Mouse (Mus musculus) liver, embryonic 13.5 days (tissue): ENCODE measurements around the gene Shank2. TPM values are rescaled to one million over a fixed set of nuclear protein-coding genes. Genes with fewer than 3 reads are reported as not detected.
A peak's percentile ranks its signal among the peaks of the same experiment; 100 is the strongest.

ENCODE experiments used
- ATAC-seq: fragments of 200-750 bp; cut with Nextera tagmentation; 2 replicates; pipeline ENCODE4 v1.8.0; 2017; ENCODE audit warnings: low read depth, mild to moderate bottlenecking, moderate number of reproducible peaks, moderate library complexity
- DNase-seq: peaks from one replicate; pipeline ENCODE4 v3.0.0; 2022
- H3K27ac ChIP-seq: fragments of 300-500 bp; sonication (generic); 2 replicates; pipeline ENCODE4 v1.5.1; 2015; ENCODE audit warnings: moderate library complexity, mild to moderate bottlenecking, inconsistent platforms
- H3K27me3 ChIP-seq: fragments of 300-500 bp; sonication (generic); 2 replicates; pipeline ENCODE4 v1.6.1; 2015; ENCODE audit warnings: mild to moderate bottlenecking, inconsistent platforms
- H3K36me3 ChIP-seq: fragments of 300-500 bp; sonication (generic); 2 replicates; pipeline ENCODE4 v1.6.1; 2015; ENCODE audit warnings: mild to moderate bottlenecking, inconsistent platforms
- H3K4me1 ChIP-seq: fragments of 300-500 bp; sonication (generic); replicated peaks from 2 replicates; pipeline ENCODE4 v1.6.1; 2015; ENCODE audit warnings: inconsistent platforms
- H3K4me2 ChIP-seq: fragments of 300-500 bp; sonication (generic); 2 replicates; pipeline ENCODE4 v1.6.1; 2015; ENCODE audit warnings: inconsistent platforms, mild to moderate bottlenecking, moderate library complexity
- H3K4me3 ChIP-seq: fragments of 300-500 bp; sonication (generic); replicated peaks from 2 replicates; pipeline ENCODE4 v1.5.1; 2015; ENCODE audit warnings: mild to moderate bottlenecking, inconsistent platforms
- H3K9ac ChIP-seq: fragments of 300-500 bp; sonication (generic); 2 replicates; pipeline ENCODE4 v1.6.1; 2015; ENCODE audit warnings: mild to moderate bottlenecking, inconsistent platforms
- H3K9me3 ChIP-seq: fragments of 300-500 bp; sonication (generic); replicated peaks from 2 replicates; pipeline ENCODE4 v1.6.1; 2016; ENCODE audit warnings: inconsistent platforms
- WGBS: fragments of 180-500 bp; shearing (Covaris S2); methylation state at CpG from one replicate; pipeline ENCODE4 v1.1.7; 2015; ENCODE audit not compliant: insufficient replicate concordance; 5-methylcytosine and 5-hydroxymethylcytosine counted together
- polyA plus RNA-seq: library from polyadenylated mRNA; unstranded; fragments of >200 nt; fragmentation: Nextera tagmentation; extraction: Ambion mirVana; gene quantifications from 2 replicates; pipeline ENCODE4 v1.2.1, GENCODE M21; 2015

The Shank2 gene
- polyA plus RNA-seq, 1 experiment from 2014 or later = 0.30 TPM

DNA sequence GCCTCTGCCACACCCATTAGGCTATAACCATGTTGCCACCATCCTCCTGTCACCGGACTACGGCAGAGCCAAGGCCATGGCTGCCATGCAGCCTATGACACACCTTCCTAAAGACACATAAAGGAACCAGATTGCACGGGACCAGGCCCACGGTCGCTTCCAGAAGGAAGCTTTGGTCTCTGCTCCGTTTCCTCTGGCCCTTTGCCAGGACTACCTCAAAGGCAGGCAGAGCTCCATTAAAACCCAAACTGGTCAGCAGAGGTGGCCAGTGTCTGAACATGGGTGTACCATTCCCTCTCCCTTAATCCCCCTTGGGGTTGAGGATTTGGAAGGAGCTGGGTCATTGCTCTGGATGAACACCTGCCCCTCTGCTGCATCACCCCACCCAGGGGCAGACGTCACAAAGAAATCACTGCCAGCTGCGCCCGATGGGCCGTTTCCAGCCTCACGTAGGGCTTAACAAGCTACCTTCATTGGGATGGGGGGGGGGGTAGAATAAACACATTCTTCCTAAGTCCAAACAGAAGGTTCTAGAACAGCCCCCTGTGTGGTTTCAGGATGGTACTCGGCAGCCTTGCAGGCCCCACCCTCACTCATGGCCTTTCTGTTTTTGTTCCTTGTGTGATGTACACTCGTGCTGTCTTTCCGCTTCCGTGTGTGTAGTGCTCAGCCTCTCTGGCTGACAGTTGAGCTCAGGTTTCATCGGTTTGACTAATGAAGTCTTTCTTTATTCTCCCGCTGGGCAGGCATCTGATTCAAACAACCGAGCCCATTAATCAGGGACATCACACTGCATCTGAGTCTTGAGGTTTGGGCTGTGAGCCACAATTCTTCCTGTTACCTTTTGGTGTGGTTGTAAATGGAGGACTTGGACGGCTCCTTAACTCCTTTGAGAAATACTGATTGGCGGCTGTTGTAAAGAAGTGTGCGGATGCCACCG lies 410.5 kb downstream of the Shank2 start:
- H3K27me3 ChIP-seq = no peaks in the 10 kb centered on the region; the same call in 1 of the 2 replicates
- H3K9me3 ChIP-seq = no peaks in the 10 kb centered on the region
- H3K4me3 ChIP-seq = no peak overlapping the region
- no peak for ATAC-seq
- DNase-seq = no peak
- no peaks in the 10 kb centered on the region for H3K4me1 ChIP-seq
- H3K36me3 ChIP-seq = no peaks in the 10 kb centered on the region
- WGBS = 68% methylated on average over 22 of the region's 22 CpGs
- H3K27ac ChIP-seq = no peak overlapping the region
- no peak overlapping the region for H3K4me2 ChIP-seq
- H3K9ac ChIP-seq = no peak overlapping the region

GRCm38 (mm10) chr7:144414632-144415031 lies 412.9 kb downstream of the Shank2 start:
- peaks cover 5% of the 10 kb centered on the region; the same call in 1 of the 2 replicates for H3K27me3 ChIP-seq
- H3K36me3 ChIP-seq = no peaks in the 10 kb centered on the region
- no peak overlapping the region for H3K4me2 ChIP-seq
- 61% methylated on average over 5 of the region's 5 CpGs for WGBS
- no peaks in the 10 kb centered on the region for H3K9me3 ChIP-seq
- H3K4me1 ChIP-seq = no peaks in the 10 kb centered on the region
- H3K9ac ChIP-seq = no peak overlapping the region
- H3K4me3 ChIP-seq = no peak overlapping the region
- no peak overlapping the region for H3K27ac ChIP-seq
- no peak for DNase-seq
- no peak for ATAC-seq

DNA sequence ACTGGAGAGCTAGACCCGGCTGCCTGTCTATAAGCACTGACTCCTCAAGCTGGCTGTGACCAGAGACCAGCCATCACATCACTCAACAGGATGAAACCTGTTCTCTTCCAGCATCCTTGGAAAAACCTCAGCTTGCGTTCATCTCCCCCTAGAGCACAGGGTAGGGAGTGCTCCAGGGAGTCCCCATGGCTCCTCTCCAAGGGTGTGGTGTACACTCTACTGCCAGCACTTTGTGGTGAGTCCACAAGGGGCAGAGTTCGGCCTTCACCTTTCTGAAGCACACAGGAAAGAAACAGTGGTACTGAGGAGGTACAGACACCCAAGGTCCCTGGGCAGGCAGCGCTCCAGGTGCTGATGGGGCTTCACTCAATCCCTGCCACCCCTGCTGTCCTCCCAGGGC lies 414.1 kb downstream of the Shank2 start:
- Histone ChIP-seq H3K4me3 (no peak overlapping the region), H3K4me2 (no peak overlapping the region), H3K9me3 (no peaks in the 10 kb centered on the region), H3K36me3 (no peaks in the 10 kb centered on the region), H3K27ac (no peak overlapping the region), H3K4me1 (0 out of 2 replicates have a peak, but pooled peaks cover 4% of the 10 kb centered on the region), H3K27me3 (peaks cover 11% of the 10 kb centered on the region; the same call in 1 of the 2 replicates), H3K9ac (no peak overlapping the region)
- 0 out of 2 replicates have a peak, but pooled peaks have one; percentile 24 for ATAC-seq
- no peak for DNase-seq
- 50% methylated on average over 4 of the region's 4 CpGs for WGBS

DNA sequence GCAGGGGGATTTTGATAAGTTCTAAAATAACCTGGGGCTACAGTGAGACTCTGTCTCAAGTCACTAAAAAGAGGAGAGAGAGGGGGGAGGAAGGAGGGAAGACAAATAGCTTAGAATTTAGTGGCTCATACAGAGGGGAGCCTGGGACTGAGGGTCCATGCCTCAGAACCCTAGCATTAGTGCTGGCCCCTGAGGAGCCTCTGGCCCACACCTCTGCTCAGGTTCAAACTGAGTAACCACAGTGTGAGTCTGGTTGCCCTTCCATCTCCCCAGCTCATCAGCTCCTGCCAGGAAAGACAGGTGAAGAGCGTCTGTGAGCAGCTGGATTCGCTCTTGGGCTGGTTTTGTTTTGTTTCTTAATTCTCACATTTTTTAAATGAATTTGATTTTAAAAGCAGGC lies 415.5 kb downstream of the Shank2 start:
- Histone ChIP-seq H3K4me2 (no peak overlapping the region), H3K36me3 (no peaks in the 10 kb centered on the region), H3K9me3 (no peaks in the 10 kb centered on the region), H3K9ac (no peak overlapping the region), H3K27ac (no peak overlapping the region), H3K27me3 (peaks cover 11% of the 10 kb centered on the region; the same call in 1 of the 2 replicates), H3K4me1 (0 out of 2 replicates have a peak, but pooled peaks cover 4% of the 10 kb centered on the region), H3K4me3 (no peak overlapping the region)
- ATAC-seq (no peak), DNase-seq (no peak)
- 53% methylated on average over 2 of the region's 2 CpGs for WGBS

GRCm38 (mm10) chr7:144417644-144418343 lies 416.1 kb downstream of the Shank2 start:
- H3K9ac ChIP-seq = no peak overlapping the region
- H3K27ac ChIP-seq = no peak overlapping the region
- no peak for DNase-seq

GRCm38 (mm10) chr7:144420552-144420951 lies 418.8 kb downstream of the Shank2 start:
- ATAC-seq (no peak), DNase-seq (no peak)
- H3K4me1 ChIP-seq = peaks cover 8% of the 10 kb centered on the region
- peaks cover 11% of the 10 kb centered on the region; the same call in 1 of the 2 replicates for H3K27me3 ChIP-seq
- H3K9ac ChIP-seq = no peak overlapping the region
- H3K9me3 ChIP-seq = no peaks in the 10 kb centered on the region
- no peak overlapping the region for H3K4me3 ChIP-seq
- 11% methylated on average over 16 of the region's 16 CpGs for WGBS
- H3K27ac ChIP-seq = no peak overlapping the region
- no peaks in the 10 kb centered on the region for H3K36me3 ChIP-seq
- no peak overlapping the region for H3K4me2 ChIP-seq

More at GRCm38 (mm10) chr7:144417644-144418343, 416.1 kb downstream of the Shank2 start:
- 43% methylated on average over 16 of the region's 16 CpGs for WGBS
- Histone ChIP-seq H3K4me1 (0 out of 2 replicates have a peak, but pooled peaks cover 4% of the 10 kb centered on the region), H3K36me3 (no peaks in the 10 kb centered on the region), H3K9me3 (no peaks in the 10 kb centered on the region), H3K4me2 (no peak overlapping the region), H3K27me3 (peaks cover 11% of the 10 kb centered on the region; the same call in 1 of the 2 replicates), H3K4me3 (no peak overlapping the region)
- no peak for ATAC-seq

GRCm38 (mm10) chr7:144421478-144421877 lies 419.8 kb downstream of the Shank2 start:
- ATAC-seq (no peak), DNase-seq (no peak)
- Histone ChIP-seq H3K9me3 (no peaks in the 10 kb centered on the region), H3K4me3 (no peak overlapping the region), H3K27me3 (peaks cover 14% of the 10 kb centered on the region), H3K36me3 (no peaks in the 10 kb centered on the region), H3K4me2 (no peak overlapping the region), H3K27ac (no peak overlapping the region), H3K9ac (no peak overlapping the region), H3K4me1 (peaks cover 8% of the 10 kb centered on the region)
- WGBS = 57% methylated on average over 6 of the region's 6 CpGs

DNA sequence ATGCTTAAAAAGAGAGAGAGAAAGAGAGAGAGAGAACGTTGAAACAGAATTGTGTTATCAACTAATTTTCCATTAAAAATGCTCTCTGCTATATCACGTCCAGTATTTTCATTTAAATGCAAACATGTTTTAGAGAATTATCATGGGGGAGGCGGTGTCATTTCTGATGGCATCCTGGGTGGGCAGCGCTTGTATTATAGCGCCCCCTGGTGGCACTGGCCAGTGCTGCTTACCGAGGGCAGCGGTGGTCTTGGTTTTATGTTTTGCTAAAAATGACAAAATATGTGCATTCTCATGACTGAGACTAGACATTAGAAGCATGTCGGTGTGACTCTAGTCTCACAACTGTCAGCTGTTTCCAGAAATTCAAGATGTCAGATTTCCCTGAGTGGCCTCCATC lies 424.2 kb downstream of the Shank2 start:
- H3K9ac ChIP-seq = no peak overlapping the region
- no peak overlapping the region for H3K4me3 ChIP-seq
- H3K27ac ChIP-seq = no peak overlapping the region
- ATAC-seq (no peak), DNase-seq (peak; percentile 13)
- no peaks in the 10 kb centered on the region for H3K36me3 ChIP-seq
- H3K4me1 ChIP-seq = peaks cover 4% of the 10 kb centered on the region
- H3K4me2 ChIP-seq = no peak overlapping the region
- 10% methylated on average over 8 of the region's 8 CpGs for WGBS
- H3K9me3 ChIP-seq = no peaks in the 10 kb centered on the region
- peaks cover 18% of the 10 kb centered on the region for H3K27me3 ChIP-seq

GRCm38 (mm10) chr7:144426594-144426993 lies 424.9 kb downstream of the Shank2 start:
- Histone ChIP-seq H3K27ac (no peak overlapping the region), H3K27me3 (peaks cover 18% of the 10 kb centered on the region), H3K9ac (no peak overlapping the region), H3K9me3 (no peaks in the 10 kb centered on the region), H3K4me1 (peaks cover 4% of the 10 kb centered on the region), H3K4me3 (no peak overlapping the region), H3K36me3 (no peaks in the 10 kb centered on the region), H3K4me2 (no peak overlapping the region)
- 73% methylated on average over 3 of the region's 3 CpGs for WGBS
- ATAC-seq (no peak), DNase-seq (no peak)

GRCm38 (mm10) chr7:144427460-144427859 lies 425.7 kb downstream of the Shank2 start:
- Histone ChIP-seq H3K9me3 (no peaks in the 10 kb centered on the region), H3K4me2 (no peak overlapping the region), H3K27ac (no peak overlapping the region), H3K4me3 (no peak overlapping the region), H3K9ac (no peak overlapping the region), H3K27me3 (peaks cover 18% of the 10 kb centered on the region), H3K4me1 (peaks cover 4% of the 10 kb centered on the region), H3K36me3 (no peaks in the 10 kb centered on the region)
- ATAC-seq (no peak), DNase-seq (no peak)
- 72% methylated on average over 3 of the region's 3 CpGs for WGBS

- Histone ChIP-seq H3K9ac (no peak overlapping the region), H3K4me3 (no peak overlapping the region), H3K27ac (no peak overlapping the region), H3K36me3 (peaks cover 22% of the 10 kb centered on the region), H3K9me3 (no peaks in the 10 kb centered on the region), H3K4me2 (no peak overlapping the region), H3K27me3 (peaks cover 4% of the 10 kb centered on the region; the same call in 1 of the 2 replicates), H3K4me1 (no peaks in the 10 kb centered on the region)
- DNase-seq (no peak), ATAC-seq (no peak)
- WGBS = 71% methylated on average over 2 of the region's 2 CpGs
Measured at GRCm38 (mm10) chr7:144432920-144433319, 431.2 kb downstream of the Shank2 start.
